Mouse (Mus musculus) brain, embryonic 14.5 days (tissue): Measurements from ENCODE around the gene Palm. TPM values are rescaled to one million over a fixed set of nuclear protein-coding genes. Genes with fewer than 3 reads are reported as not detected.

Source experiments
- DNase-seq: peaks from one replicate; pipeline ENCODE4 v3.0.0-alpha.2; 2011; ENCODE audit warnings: low read depth
- CTCF ChIP-seq: fragments of 200-500 bp; IDR thresholded peaks from 2 replicates; pipeline ENCODE4 v1.5.1; 2012; ENCODE audit warnings: inconsistent platforms, mild to moderate bottlenecking, moderate library complexity, borderline replicate concordance; ENCODE audit not compliant: insufficient read depth, insufficient read length; ENCODE audit errors: extremely low read depth
- POLR2A ChIP-seq: fragments of 200-500 bp; IDR thresholded peaks from 2 replicates; pipeline ENCODE4 v1.6.1; 2012; ENCODE audit warnings: mild to moderate bottlenecking, inconsistent platforms, borderline replicate concordance; ENCODE audit not compliant: poor library complexity, insufficient read depth, insufficient read length, severe bottlenecking; ENCODE audit errors: extremely low read depth
- polyA plus RNA-seq: library from polyadenylated mRNA; depleted of rRNA; stranded (reverse); fragments of >200 nt; gene quantifications from 2 replicates; pipeline ENCODE4 v1.2.3, GENCODE M21; 2012

Palm gene
- polyA plus RNA-seq, 1 experiment = 219 TPM

DNA sequence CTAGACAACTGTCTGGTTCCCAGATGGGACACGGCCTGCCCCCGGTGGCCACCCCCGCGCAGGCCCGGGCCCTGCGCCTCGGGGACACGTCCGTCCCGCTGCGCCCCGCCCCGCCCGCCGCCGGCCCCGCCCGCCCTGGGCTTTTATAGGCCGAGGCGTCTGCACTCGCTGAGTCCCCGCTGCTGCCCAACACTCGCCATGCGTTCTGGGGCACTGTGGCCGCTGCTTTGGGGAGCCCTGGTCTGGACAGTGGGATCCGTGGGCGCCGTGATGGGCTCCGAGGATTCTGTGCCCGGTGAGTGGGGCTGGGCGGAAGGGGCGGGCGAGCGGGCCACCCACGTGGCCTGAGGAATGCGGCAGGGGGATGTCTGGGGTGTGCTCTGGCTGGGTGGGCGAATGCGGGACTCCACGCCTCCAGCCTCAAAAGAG, 16.3 kb upstream of the Palm start, which contains the start of gene Fstl3:
Gene Fstl3 (plus strand): TSS at position 170 of the 429 bp plus-strand sequence.
- TF ChIP-seq POLR2A = no peak
- TF ChIP-seq CTCF = no peak
- no peak for DNase-seq

DNA sequence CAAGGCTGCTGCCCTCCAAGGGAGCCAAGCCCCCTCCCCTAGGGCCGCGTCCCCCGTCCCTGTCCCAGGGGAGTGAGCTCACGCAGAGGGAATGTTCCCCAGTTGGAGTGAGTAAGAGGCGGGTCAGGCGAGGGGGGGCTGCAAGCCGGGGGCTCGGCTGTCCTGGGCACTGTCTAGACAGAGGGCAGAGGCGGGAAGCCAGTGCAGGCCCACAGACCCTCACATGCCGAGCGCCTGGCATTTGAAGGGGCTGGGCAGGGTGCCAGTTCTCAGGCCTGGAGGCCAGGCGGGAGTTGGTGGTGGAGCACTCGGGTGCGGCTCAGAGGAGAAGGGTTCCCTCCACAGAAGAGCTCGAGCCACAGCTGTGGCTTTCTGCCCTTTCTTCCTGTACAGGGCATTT, 15.4 kb upstream of the Palm start:
- no peak for TF ChIP-seq CTCF
- TF ChIP-seq POLR2A = no peak
- peak; percentile 77 for DNase-seq

DNA sequence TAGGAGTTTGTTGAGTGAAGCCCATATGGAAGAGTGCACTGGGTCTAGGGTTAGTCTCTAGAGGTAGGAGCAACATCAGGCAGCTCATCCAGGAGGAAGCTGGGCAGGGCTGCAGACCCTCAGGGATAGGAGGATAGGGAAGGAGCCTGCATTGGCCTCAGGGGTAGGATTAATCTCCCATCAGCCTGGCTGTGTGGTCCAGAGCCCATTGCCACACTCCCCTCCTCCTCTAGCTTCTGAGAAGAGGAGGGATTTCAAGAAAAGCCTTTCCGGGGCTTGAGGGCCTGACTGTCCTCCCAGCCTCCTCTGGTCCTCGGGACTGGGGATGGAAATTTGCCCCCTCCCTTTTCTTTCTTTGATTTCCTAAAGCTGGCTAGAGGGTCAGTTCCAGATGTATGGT, 14.2 kb upstream of the Palm start:
- DNase-seq = no peak
- TF ChIP-seq CTCF = no peak
- TF ChIP-seq POLR2A = no peak

DNA sequence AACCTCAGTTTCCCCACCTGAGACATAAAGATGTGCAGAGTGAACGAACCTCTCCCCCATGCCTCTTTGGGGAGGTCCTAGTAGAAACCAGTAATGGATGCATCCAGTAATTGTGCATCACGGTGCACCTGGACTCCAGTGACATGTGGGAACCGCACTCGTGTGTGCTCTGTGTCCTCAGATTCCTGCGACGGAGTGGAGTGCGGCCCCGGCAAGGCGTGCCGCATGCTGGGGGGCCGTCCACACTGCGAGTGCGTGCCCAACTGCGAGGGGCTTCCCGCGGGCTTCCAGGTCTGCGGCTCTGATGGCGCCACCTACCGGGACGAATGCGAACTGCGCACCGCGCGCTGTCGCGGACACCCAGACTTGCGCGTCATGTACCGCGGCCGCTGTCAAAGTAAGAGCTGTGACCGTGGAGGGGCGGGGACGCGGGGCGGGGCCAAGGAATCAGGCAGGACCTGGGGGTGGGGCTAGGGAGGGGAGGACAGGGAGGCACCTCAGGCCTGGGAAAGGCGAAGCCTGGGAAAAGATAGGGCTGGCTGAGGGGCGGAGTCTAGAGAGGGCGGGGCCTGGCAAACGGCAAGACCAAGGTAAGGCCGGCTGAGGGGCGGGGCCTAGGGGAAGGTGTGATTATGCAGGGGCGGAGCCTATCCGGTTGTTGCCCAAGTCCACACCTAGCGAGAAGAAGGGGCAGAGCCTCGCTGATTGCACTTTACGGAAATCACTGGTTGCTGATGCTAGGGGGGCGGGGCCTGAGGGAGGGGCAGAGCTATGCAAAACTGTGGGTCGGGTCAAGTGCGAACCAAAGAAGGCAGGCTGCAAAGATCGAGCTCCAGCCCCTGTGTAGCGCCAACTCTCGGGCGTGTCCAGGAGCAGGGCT, 13.3 kb upstream of the Palm start:
- DNase-seq = peak; percentile 96

DNA sequence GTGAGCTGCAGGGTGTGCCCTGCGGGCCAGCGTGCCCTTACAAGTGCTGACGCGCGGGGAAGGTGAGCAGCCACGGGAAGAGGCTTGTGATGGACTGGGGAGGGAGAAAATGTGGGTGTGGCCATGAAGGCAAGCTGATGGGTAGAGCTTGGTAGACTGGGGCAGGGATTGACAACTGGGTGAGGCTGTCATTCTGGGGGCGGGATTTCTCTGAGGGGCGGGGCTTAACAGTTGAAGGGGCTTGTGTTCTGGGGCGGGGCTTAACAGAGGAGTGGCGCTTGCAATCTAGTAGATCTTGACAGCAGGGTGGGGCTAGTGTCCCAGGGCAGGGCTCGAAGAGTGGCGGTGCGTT, 12.7 kb upstream of the Palm start:
- DNase-seq = peak; percentile 69

More for the DNA sequence above, 13.3 kb upstream of the Palm start:
- peak; percentile 93 for TF ChIP-seq CTCF
- no peak for TF ChIP-seq POLR2A

DNA sequence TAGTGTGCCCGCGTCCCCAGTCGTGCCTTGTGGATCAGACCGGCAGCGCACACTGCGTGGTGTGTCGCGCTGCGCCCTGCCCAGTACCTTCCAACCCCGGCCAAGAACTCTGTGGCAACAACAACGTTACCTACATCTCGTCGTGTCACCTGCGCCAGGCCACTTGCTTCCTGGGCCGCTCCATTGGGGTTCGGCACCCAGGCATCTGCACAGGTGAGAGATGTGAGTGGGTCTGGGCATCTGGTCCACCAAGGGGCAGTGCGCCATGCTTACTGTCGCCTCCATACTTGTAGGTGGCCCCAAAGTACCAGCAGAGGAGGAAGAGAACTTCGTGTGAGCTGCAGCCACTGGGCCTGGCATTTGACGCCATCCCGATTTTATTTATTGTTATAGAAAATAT, 12.2 kb upstream of the Palm start:
- no peak for DNase-seq
- no peak for TF ChIP-seq POLR2A
- no peak for TF ChIP-seq CTCF

More for the DNA sequence above, 12.7 kb upstream of the Palm start:
- no peak for TF ChIP-seq POLR2A
- TF ChIP-seq CTCF = no peak

DNA sequence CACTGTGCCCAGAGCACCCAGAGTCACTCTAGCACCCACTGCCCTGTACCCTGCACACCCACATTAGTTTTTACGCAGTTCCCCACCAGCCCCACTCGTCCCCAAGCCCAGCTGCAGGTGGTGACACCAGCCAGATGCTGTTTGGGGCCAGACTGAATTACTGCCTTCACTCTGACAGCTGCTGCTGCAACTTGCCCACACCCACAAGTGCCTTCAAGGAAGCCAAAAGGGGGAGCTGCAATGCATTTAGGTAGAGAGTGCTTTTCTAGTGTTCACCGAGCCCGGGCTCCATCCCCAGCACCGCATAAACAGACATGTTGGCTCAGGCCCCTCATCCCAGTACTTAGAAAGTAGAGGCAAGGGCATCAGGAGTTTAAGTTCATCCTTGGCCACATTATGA, 11.4 kb upstream of the Palm start:
- no peak for DNase-seq
- no peak for TF ChIP-seq POLR2A
- TF ChIP-seq CTCF = no peak

DNA sequence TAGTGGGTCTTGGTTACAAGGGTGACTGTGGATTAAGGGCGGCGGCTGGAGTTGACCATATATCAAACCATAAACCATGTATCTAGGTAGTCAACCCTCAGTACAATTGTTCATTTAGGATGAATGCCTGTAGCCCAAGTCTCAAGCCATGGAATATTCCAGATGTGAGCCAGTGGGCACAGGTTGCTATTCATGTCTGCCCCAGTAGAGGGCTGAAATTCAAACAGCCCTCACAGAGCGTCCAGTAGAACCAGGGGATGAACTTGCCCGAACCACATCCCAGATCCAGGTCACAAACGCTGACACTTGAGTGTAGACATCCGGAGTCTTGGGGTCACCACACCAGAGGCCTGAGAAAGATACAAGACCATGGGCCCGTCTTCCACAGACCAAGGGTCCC, 10.3 kb upstream of the Palm start:
- no peak for TF ChIP-seq POLR2A
- peak; percentile 27; the same call in 1 of the 2 replicates for TF ChIP-seq CTCF
- no peak for DNase-seq

DNA sequence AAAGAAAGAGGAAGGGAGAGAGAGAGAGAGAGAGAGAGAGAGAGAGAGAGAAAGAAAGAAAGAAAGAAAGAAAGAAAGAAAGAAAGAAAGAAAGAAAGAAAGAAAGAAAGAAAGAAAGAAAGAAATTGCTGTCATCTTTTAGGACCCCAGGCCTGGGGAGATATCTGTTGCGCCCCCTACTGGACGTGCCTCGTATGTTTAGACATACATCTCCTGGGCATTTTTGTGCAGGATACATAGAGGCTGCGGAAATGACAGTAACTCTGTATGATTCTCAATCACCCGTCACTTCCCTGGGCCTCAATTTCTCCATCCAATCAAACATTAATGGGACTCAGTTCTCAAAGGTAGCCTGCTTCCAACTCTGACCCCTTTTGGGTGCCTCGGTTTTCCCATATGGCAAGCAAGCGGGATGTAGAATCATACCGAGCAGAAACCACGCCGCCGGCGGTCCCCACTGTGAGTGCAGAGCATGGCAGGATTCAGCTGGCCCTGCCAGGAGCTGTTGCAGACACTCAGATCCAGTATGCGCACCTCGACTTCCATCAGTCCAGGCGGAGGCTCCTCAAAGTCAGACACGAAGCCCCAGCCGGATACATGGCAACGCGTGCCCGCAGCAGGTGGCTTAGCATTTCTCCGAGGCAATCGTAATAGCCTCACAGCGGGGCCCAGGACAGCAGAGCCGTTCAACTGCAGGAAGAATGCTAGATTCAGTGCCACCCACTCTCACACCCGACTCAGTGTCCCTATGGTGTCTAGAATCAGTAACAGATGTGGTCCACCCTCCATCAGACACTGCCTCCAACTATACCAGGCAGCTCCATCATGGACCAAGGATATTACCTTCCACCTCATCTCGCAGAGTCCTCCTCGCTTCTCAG, 9.2 kb upstream of the Palm start:
- TF ChIP-seq CTCF = peak; percentile 58; the same call in 1 of the 2 replicates
- no peak for TF ChIP-seq POLR2A
- DNase-seq = no peak

DNA sequence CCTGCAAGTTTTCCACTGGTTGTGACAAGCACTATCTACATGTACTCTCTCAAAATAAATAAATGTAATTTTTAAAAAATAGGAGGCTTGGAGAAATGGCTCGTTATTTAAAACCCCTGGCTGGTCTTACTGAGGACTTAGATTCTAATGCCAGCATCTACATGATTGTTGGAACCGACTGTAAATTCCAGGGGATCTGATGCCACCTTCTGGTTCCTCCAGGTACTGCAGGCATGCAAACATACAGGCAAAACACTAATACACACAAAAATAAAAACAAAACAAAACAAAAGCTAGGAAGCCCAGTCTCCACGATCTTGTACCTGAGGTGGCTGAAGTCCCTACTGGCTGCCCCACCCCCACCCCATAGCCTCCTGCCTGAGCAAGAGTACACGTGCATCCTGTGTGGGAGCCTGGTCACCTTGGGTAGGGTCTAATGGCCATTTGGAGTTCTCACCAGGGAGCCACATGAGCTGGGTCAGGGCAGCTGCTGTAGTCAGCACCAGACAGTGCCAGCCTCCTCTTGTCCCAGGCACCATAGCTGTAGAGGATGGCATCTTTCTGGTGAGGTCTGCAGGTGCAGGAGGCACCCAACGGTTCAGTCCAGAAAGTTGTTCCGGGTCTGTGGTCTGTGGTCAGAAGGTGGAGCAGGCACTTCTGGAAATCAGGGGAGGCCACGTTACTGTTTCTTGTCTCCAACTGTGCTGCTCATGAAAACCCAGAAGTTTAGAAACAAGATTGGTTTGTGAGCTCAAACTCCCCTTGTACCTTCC, 4.8 kb upstream of the Palm start:
- peak; percentile 84 for DNase-seq
- TF ChIP-seq POLR2A (no peak), CTCF (peak; percentile 89; the same call in 1 of the 2 replicates)
